Mouse (Mus musculus): Measurements from ENCODE around the gene Etl4.
A peak's percentile ranks its signal among the peaks of the same experiment; 100 is the strongest.
"Not testable (repeated sequence)": the region's sequence is repeated elsewhere in the genome, so short reads cannot be mapped to it uniquely, and the experiment has no call there.

Gene Etl4

GRCm38 (mm10) chr2:20654598-20655340 is 745.2 kb downstream of the Etl4 start:
- no peak for DNase-seq (ENCODE audit: low read depth)

DNA sequence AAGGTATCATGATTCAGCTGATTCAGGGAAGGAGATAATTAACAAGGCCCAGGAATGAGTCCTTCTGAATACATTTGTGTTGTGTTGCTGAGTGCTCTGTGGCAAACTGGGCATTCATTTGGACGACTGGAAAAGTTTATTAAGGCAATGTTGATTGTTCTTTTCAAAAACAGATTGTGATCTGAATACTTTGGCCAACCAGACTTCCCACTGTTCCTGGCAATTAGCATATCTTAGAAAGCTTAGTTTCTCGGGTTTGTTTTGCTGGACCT is 745.7 kb downstream of the Etl4 start:
- DNase-seq (ENCODE audit: low read depth): no peak

DNA sequence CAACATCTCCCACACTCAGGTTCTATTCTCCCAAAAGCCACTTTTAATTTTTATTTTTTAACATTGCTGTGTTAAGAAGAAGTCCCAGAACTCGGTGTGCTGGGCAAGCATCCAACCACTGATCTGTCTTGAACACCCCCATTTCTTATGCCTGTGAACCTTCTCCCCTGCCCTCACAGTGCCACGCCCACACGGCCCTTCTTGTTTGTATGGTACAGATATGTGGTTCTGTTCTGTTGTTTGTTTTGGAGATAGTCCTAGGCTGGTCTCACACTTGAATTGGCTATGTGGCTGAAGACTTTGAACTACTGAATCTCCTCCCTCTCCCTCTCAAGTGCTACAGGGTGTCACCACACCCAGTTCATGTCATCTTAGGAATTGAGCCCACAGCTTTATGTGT is 748.3 kb downstream of the Etl4 start:
- no peak for DNase-seq (ENCODE audit: low read depth)

DNA sequence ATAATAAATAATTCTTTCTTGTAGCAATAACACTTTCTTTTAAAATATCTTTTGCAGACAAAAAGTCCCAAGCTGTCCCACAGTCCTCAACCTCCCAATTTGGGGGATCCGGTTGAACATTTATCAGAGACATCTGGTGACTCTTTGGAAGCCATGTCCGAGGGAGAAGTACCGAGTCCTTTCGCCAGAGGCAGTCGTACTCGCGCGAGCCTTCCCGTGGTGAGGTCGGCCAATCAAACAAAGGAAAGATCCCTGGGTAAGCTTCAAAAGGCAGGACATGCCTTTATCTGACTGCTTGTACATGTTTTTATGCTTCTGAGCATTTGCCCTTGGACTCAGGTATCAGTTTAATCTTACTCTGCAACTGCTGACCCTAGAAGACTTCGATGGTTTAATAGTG is 752.3 kb downstream of the Etl4 start:
- no peak for DNase-seq (ENCODE audit: low read depth)

DNA sequence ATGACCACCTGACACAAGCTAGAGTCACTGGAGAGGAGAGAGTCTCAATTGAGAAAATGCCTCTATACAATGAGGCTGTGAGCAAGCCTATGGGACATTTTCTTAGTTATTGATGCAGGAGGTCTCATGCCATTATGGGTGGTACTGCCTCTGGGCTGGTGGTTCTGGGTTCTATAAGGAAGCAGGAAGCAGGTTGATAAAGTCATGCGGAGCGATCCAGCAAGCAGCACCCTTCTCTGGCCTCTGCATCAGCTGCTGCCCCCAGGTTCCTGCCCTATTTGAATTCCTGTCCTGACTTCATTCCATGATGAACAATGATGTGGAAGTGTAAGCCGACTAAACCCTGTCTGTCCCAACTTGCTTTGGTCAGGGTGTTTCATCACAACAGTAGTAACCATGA is 753.1 kb downstream of the Etl4 start:
- DNase-seq (ENCODE audit: low read depth): no peak

DNA sequence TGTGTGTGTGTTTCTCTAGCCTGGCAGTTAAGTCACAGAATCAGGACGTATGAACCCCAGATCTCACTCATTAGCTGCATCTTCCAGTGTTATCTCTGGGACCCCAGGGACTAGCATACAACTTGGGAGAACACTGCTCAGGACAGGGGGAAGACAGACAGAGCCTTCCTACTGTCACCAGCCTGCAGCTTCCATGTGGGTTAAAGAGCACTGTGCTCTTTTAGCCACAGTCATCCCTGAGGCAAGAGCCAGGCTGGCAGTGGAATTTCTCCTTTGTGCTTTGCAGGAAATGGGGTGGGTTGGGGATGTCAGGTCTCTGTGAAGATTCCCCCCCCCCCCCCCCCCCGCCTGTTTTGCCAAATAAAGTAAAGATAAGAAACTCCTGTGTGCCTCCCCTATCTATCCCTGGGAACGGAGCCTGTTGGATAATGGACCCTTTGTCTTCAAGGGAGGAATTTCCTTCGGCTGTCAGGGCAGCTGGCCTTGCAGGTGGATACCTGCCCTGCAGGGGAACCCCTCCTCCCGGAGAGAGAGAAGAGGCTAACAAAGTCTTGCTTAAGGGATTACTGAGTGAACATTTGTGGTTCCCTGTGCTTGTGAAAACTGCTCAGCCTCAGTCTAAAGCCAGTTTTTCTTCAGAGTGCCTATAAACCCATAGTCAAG is 755.9 kb downstream of the Etl4 start:
- DNase-seq (ENCODE audit: low read depth): no peak

DNA sequence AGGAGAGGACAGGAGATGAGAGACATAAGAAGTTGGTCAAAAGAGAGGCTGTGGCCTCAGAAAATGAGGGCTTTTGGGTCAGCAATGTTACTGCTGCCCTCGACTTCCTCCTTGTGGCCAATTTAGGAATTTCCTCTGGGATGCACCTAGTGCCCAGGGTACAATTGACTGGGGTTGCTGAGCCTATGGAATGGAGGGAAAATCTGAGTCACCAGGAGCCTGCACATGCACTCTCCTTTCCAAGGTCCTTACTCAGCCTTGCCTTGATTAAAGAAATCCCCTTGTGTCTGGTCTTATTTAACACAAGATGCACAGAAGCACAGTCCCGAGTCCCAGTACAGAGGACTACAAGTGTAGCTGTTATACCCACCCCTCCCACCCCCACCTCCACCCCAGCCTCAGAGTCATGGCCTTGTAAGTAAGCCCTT is 756.5 kb downstream of the Etl4 start:
- DNase-seq (ENCODE audit: low read depth): no peak

DNA sequence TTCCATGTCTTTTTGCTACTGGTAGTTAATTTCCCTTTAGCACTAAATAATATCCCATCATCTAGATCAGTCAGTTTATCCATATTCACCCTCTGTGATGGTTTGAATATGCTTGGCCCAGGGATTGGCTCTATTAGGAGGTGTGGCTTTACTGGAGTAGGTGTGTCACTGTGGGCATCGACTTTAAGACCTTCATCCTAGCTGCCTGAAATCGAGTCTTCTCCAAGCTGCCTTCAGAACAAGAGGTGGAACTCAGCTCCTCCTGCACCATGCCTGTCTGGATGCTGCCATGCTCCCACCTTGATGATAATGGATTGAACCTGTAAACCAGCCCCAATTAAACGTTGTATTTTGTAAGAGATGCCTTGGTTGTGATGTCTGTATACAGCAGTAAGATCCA is 758.3 kb downstream of the Etl4 start:
- DNase-seq (ENCODE audit: low read depth): no peak

DNA sequence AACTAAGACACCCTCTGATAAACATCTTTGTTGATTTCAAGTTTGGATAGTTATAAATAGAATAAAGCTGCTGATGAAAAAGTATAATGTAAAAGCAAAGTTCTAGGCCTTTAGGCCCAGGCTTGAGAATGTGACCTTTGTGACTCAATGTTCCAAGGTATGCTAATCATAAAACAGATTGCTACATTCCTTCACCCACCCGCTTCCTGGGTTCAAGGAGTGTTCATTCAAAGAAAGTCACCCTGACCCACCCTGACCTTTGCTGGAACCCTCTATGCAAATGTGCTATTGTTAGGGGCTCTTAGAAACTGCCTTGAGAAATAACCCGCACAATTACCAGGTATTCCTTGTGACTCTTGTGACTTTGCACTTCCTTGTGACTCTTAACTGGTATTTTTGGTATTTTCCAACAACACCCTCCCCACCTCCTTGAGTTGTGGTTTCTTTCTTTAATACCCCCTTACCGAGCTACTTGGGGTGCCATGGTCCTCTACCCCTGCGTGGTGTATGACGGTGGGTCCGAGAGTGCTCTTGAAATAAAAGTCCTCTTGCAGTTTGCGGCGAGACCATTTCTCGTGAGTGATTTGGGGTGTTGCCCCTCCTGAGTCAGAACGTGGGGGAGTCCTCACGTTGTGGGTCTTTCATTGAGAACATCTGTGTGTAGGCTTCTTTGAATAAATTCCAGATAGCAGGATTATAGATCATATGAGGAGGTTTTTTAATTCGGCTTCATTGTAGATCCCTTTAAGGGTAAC is 758.9 kb downstream of the Etl4 start:
- DNase-seq (ENCODE audit: low read depth): not testable (repeated sequence)

GRCm38 (mm10) chr2:20669367-20669766 is 759.8 kb downstream of the Etl4 start:
- DNase-seq (ENCODE audit: low read depth): no peak

GRCm38 (mm10) chr2:20671546-20672255 is 762.1 kb downstream of the Etl4 start:
- DNase-seq (ENCODE audit: low read depth): no peak

- DNase-seq (ENCODE audit: low read depth): no peak
Observed at GRCm38 (mm10) chr2:20672281-20672680, 762.7 kb downstream of the Etl4 start.

DNA sequence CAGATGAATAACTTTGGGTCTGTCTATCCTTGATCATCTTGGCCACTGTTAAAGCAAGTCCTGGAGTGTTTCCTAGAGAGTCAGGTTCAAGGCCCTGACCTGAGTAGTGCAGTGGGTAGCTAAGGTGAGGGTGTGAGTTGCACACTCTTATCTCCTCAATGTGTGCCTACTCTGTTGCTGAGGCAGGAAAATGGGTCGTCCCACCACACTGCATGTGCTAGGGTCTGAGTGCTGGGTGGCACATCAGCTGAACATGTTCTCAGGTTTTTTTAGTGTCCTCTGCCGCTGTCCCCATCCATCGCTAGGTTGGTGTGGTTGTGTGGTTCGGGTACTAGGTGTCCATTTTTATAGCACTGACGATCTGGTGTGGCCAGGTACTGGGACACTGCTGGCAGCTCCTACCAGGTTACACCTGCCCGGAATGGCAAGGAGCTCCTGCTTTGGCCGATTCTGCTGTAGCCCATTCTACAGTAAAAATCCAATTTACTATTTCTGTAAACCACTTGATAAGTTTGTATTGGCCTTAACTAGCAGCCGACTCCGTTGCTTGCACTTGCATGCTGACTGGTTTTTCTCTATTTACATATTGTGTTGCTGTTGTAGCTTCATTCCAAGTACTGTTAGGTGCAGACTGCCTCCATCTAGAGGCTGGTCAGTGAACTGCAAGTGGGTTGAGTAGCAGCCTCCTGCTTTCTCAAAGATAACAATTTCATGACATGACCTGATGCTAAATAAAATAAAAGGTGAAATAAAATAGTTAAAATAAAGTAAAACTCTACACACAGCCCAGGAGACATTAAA is 763.4 kb downstream of the Etl4 start:
- peak; percentile 24 for DNase-seq (ENCODE audit: low read depth)

DNA sequence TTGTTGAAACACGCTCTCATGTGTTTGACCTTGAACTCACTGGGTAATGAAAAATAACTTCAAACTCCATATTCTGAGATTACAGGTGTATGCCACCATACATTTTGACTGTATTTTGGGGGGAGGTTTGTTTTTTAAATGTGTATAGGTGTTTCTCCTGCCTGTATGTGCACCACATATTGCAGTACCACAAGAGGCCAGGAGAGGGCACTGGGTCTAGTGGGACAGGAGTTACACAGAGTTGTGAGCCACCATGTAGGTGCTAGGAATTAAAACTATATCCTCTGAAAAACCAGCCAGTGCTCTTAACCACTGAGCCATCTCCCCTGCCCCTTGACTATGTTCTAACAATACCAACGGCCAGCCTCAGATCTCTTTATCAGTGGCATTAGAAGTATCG is 766.8 kb downstream of the Etl4 start:
- no peak for DNase-seq (ENCODE audit: low read depth)

DNA sequence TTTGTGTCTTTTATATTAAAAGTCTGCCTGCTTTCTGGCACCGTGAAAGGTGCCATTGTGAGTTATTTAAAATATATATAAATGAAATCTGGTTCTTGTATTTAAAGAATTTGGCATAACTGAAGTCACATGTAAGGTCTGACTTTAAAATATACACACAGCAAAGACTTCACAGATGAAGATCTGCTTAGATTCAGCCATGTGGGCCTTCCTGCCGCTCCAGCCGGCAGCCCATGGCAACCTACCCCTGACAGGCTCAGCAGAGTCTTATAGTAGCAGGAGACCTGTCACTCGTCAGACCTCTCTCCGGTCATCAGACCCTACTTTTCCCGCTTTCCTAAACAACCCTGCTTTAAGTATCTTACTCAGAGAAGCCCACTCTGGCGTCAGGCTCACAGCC is 769.2 kb downstream of the Etl4 start:
- no peak for DNase-seq (ENCODE audit: low read depth)

- not testable (repeated sequence) for DNase-seq (ENCODE audit: low read depth)
Observed at GRCm38 (mm10) chr2:20682203-20682602, 772.6 kb downstream of the Etl4 start.

DNA sequence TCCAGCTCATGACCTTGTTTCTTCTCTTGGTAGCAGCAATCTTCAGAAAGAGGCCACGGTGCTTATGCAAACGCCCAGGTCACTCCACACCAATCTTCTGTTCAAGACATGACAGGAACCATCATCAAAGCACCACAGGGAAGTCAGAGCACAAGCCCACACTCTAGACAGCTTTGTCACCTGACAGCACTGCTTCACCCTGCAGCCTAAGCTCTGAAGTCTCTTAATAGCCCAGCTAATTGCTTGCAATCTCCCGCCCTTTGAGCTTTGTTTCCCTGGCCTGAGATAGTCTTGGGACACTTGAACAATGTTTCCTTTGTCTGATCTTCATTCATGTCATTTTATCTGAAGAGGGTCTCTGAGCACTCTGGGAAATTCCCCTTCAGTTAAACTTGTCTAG is 779.8 kb downstream of the Etl4 start:
- no peak for DNase-seq (ENCODE audit: low read depth)

DNA sequence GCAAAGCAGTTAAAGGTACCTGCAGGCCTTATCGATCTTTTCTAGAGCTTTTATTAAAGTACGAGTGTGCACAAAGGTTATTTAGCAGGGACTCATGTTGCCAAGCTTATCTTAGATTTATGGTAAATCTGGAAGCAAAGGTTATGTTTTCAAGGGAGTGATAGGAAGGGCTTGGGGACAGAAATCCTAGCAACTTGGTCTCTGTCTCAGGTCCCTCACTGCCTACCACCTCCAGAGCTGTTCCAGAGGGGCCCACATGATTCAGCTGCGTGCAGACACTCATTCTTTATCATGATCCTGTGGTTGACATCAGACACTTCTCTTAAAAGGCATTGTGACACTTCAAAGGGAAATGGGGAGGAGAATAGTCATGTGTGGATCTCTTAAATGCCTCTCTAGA is 783.3 kb downstream of the Etl4 start:
- DNase-seq (ENCODE audit: low read depth): no peak

GRCm38 (mm10) chr2:20693772-20694171 is 784.2 kb downstream of the Etl4 start:
- no peak for DNase-seq (ENCODE audit: low read depth)

DNA sequence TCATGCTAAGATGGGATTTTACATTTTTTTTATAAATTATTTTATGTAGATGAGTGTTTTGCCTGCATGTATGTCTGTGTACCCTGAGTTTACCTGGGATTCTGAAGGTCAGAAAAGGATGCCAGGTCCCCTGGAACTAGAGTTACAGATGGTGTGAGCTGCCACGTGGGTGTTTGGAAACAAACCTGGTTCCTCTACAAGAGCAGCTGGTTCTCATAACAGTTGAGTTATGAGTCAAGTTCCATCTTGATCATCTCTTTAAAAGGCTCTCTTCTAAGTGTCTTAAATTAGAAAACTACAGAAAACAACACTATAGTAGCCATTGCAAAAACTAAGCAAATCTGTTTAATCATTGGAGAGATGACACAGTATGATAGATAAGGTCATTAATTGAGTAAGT is 788.1 kb downstream of the Etl4 start:
- DNase-seq (ENCODE audit: low read depth): no peak

GRCm38 (mm10) chr2:20705110-20705509 is 795.5 kb downstream of the Etl4 start:
- DNase-seq (ENCODE audit: low read depth): no peak

DNA sequence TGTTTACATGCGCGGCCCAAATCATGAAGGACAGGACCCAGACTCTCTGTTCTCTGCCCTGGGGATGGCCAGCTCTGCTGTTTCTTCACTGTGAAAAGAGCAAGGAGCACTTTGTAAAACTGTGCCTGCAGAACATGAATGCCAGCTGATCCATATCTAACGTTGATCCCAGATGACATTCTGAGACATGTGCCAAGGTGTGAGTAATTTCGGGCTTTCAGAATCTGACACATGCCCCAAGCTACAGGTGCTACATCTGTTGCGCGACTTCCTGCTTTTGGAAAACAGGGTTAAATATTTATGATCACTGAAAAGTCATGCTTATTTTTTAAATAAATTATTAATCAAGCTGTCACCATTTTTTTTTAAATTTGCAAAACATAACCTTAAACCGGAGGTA is 801.0 kb downstream of the Etl4 start:
- DNase-seq (ENCODE audit: low read depth): no peak
